Mouse (Mus musculus) R1 (cell line): Measurements from ENCODE around the gene Nosip.
A peak's percentile ranks its signal among the peaks of the same experiment; 100 is the strongest.
"Not testable (repeated sequence)": the region's sequence is repeated elsewhere in the genome, so short reads cannot be mapped to it uniquely, and the experiment has no call there.

Experiments used
- DNase-seq: peaks from one replicate; pipeline ENCODE4 v3.0.0-alpha.2; 2018; ENCODE audit warnings: low read depth, low spot score

The Nosip gene

DNA sequence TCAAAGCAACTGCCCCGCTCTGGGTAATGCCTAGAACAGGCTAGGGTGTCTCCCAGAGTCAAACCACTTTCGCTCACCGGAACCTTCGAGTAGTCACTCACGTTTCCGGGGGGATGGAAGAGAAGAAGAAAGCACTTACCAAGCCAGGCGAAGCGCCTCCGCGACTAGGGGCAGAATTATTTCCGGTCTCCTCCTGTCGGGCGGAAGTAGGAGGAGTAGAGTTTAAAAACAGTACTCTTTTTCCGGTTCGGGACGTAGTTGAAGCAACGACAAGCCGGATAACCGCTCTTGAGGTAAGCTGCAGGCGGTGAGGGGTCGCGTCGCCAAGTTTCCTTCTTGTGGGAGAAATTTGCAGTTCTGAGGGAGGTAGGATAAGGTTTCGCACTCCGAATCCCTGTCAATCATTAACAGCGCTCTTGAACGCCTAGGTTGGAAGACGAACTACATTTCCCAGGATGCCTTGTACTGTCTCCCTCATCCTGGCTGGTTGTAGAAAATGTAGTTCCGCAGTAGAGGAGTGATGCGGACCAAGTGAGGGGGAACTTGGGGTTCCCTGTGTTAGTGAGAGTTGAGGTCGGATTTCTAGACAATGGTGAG is at the start of gene Nosip, which contains the start of gene Prrg2:
TSS of gene Nosip (plus strand) at position 191 of the 597 bp plus-strand sequence.
TSS of gene Prrg2 (minus strand) at position 439 of the 597 bp plus-strand sequence.
- peak; percentile 100 for DNase-seq

DNA sequence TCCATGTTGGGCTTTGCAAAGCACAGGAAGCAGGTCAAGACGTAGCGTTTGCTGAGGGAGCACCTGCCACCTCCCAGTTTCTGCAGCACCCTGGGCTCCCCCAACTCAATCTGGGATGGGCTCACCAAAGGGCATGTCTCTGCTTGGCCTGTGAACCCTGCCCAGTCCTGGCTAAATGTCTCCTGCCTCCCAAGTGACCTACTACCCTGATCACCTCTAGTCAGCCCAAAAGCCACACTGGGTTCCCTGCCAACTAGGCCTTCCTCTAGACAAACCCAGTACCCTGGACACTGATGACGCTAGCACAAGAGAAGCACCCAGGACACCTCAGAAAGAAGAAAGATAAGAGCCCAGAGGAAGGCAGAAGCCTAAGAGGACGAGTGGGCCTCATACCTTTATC is 49.4 kb upstream of the Nosip start:
- DNase-seq, result no peak

GRCm38 (mm10) chr7:45013366-45014095 is 48.7 kb upstream of the Nosip start:
- no peak for DNase-seq

- no peak for DNase-seq
Measured at GRCm38 (mm10) chr7:45014096-45014451, 48.2 kb upstream of the Nosip start.

GRCm38 (mm10) chr7:45015344-45015956 is 46.8 kb upstream of the Nosip start:
- DNase-seq, result peak; percentile 65

DNA sequence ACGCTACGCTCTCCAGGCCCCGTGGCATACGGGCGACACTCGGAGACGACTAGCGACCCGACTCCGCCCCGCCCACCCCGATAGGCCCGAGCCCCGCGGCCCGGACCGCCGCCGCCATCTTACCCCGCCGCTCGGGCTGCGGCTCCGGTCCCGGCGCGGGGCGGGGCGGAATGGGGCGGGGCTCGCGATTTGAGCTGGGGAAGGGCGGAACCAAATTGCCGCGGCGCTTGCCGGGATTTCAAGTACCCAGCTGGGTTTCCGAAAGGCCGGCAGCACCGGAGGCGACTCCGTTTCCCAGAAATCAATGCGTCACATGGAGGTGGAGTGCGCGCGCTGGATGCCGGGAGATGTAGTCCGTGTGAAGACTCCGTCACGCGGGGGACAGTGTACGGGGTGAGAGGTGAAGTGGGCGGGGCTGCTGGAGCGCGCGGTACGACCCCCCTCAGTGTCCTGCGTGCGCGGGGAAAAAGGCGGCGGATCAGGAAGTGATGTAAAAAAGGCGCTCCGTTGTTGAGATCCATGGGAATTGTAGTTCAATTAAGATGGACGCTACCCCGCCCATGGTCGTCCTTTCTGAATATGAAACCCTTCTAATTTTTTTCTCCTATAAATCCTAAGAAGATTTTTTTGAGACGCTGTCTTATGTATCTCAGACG is 46.1 kb upstream of the Nosip start, which contains the start of gene Scaf1:
TSS of gene Scaf1 (minus strand) at position 407 of the 656 bp plus-strand sequence.
- DNase-seq, result peak; percentile 99

DNA sequence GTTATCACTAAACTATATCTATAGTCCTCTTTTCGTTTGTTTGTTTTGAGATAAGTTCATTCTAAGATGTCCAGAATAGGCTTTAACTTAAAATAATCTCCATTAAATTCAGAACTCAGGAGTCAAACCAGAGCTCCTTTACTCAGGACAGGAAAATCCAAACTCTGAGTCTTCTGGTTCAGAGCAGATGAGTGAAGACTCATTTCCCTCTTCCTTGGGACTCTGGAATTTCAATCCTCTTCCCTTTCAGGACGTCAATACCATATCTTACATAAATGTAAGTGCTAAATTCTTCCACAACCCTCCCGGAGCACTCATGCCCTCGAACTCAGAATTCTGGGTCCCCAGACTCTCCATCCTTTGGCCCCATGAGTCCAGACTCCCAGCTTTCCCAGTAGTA is 45.5 kb upstream of the Nosip start:
- DNase-seq, result no peak

- peak; percentile 100 for DNase-seq
Measured at GRCm38 (mm10) chr7:45017242-45018061, 44.8 kb upstream of the Nosip start, which contains the start of gene Rras. TSS of gene Rras (plus strand) at chr7:45017961.

DNA sequence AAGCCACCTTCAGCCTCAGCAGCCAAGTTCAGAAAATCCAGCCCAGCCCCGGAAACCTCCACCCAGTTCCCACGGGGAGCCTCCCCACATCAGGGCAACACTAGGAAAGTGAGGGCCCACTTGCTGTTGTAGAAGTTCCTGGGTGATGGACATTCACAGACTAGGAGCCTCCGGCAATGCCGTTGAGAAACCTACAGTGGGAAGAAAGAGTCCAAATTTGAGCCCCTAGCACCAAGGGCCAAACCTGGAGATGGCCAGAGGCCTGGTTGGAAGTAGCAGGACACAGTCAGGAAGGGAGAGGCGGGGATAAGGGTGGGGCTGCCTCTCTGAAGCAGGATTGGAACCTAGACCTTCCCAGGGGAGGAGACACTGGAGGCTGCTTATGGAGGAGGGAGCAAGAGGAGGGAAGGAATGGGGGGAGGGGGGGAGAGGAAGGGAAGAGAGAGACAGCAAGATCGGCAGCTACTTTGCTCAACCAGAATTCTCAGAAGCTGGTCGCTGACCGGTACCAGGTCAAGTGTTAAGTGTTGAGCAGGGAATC is 43.1 kb upstream of the Nosip start:
- peak; percentile 89 for DNase-seq

- no peak for DNase-seq
Measured at GRCm38 (mm10) chr7:45020225-45020624, 42.0 kb upstream of the Nosip start.

GRCm38 (mm10) chr7:45023711-45024110 is 38.5 kb upstream of the Nosip start:
- DNase-seq, result not testable (repeated sequence)

DNA sequence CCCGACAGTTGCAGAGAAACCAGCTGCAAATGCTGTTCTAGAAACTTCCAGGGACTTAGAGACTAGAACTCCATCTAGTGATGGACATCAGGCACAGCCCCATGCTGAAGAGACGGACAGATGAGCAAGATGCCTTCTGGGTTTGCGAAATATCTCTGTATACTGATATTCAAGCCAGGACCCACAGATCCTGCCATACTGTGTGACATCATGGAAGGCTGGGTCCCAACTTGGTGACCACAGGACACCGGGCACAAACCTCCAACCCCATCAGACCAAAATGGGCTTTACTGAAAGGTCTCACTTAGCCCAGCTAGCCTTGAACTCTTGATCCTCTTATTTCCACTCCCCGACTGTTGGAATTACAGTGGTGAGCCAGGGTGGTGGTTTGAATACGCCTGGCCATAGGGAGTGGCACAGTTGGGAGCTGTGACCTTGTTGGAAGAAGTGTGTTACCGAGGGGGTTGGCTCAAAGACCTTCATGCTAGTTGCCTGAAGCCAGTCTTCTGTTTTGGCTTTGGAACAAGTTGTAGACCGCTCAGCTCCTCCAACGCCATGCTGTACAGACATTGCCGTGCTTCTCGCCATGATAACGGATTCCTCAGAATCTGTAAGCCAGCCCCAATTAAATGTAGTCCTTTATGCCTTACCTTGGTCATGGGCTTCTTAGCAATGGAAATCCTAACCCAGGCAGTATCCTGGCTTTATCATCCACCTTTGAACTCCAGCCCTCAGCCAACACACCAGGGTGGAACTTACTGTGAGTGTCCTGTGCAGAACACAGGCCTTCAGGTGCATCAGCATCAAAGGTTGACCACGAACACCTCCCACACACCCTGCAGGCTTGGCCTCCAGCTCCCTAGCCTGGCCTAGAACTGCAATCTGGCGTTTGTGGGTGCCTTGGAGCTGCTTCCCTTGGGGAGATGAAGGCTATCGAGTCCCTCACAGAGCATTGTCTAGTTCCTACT is 37.7 kb upstream of the Nosip start:
- peak; percentile 59 for DNase-seq

GRCm38 (mm10) chr7:45025601-45026220 is 36.5 kb upstream of the Nosip start:
- DNase-seq, result no peak

- no peak for DNase-seq
Measured at GRCm38 (mm10) chr7:45026256-45026655, 36.0 kb upstream of the Nosip start.

GRCm38 (mm10) chr7:45027761-45028160 is 34.5 kb upstream of the Nosip start:
- no peak for DNase-seq

DNA sequence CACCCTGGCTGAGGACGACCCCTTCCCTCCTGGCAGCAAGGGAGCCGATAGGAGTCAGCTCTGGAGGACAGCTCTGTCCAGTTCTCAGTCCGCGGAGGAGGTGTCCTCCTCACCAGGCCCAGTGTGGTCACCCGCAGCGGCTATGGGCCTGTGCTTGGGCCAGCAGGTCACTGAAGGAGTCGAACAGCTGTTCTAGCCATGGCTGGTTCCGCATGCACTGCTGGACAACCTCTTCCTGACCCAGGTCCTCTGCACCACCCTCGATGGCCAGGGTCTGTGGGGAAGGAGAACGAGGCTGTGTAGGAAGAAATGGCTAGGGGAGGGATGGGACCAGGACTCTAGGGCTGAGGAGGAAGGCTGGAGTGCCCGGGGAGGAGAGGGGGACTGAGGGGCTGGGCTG is 33.9 kb upstream of the Nosip start:
- DNase-seq, result no peak

DNA sequence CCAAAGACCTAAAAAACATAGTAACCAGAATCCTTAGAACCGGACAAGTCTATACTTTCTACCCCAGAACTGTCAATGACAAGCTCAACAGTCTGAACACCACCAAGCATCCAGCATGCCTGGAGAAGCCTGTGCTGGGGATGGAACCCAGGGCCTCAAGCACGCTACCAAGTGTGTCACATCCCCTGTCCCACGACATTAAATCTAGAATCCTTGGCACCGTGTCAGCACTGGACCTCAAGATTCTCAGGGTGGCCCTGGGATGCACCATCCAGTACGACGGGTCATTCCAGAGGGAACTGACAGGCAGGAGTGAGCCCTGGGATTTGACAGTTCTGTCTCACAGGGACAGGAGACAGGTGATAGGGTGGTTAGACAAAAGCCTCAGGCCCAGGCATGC is 32.2 kb upstream of the Nosip start:
- no peak for DNase-seq

GRCm38 (mm10) chr7:45030857-45031256 is 31.4 kb upstream of the Nosip start:
- no peak for DNase-seq

- DNase-seq, result no peak
Measured at GRCm38 (mm10) chr7:45033722-45034359, 28.4 kb upstream of the Nosip start.
